Mouse (Mus musculus) lung, adult 2 months (tissue): Measurements from ENCODE around the gene Gpr6. TPM values are rescaled to one million over a fixed set of nuclear protein-coding genes. Genes with fewer than 3 reads are reported as not detected.

ENCODE experiments used
- DNase-seq: peaks from one replicate; pipeline ENCODE4 v3.0.0; 2022
- H3K4me1 ChIP-seq: fragments of 200-500 bp; 2 replicates; pipeline ENCODE4 v1.6.1; 2011; ENCODE audit warnings: low read length; ENCODE audit not compliant: control insufficient read depth, insufficient read depth
- H3K4me3 ChIP-seq: fragments of 200-500 bp; replicated peaks from 2 replicates; pipeline ENCODE3; 2011; ENCODE audit warnings: low read depth, mild to moderate bottlenecking, control low read depth, low read length; ENCODE audit errors: extremely low read depth
- CTCF ChIP-seq: fragments of 200-500 bp; IDR thresholded peaks from 2 replicates; pipeline ENCODE4 v1.5.1; 2011; ENCODE audit warnings: mild to moderate bottlenecking, low read length, control low read depth; ENCODE audit not compliant: insufficient read depth
- POLR2A ChIP-seq: fragments of 200-500 bp; IDR thresholded peaks from 2 replicates; pipeline ENCODE4 v1.6.1; 2011; ENCODE audit warnings: low read depth, mild to moderate bottlenecking, control low read depth, low read length, borderline replicate concordance; ENCODE audit errors: extremely low read depth
- WGBS: fragments of 180-500 bp; shearing (Covaris S2); methylation state at CpG from one replicate; pipeline ENCODE4 v1.1.7; 2018; 5-methylcytosine and 5-hydroxymethylcytosine counted together
- polyA plus RNA-seq: library from polyadenylated mRNA; depleted of rRNA; stranded (reverse); fragments of >200 nt; gene quantifications from 2 replicates; pipeline ENCODE4 v1.2.3, GENCODE M21; 2012; rRNA removed

Gene Gpr6
- polyA plus RNA-seq, 1 experiment: not detected

DNA sequence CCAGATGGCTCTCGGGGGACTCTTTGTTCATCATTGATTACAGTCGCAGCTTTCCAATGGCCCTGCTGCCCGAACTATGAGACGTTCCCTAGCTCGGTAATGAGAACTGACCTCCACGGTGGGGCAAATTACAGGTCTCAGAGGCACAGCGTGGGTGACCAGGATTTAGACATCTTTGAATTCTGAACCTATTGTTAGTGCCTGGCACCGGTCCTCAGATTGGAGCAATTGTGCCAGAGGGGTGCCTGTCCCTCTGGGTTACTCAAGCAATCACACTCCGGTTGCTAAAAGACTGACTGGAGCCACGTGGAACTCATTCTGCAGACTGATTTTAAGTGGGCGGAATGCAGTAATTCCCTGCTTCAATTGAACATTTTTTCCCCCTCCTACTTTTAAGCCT is 29.8 kb downstream of the Gpr6 start:
- no peak for DNase-seq
- Histone ChIP-seq H3K4me1 (no peaks in the 10 kb centered on the region), H3K4me3 (no peak overlapping the region)
- WGBS: 76% methylated on average over 11 of the region's 11 CpGs
- TF ChIP-seq POLR2A: no peak
- no peak for TF ChIP-seq CTCF

DNA sequence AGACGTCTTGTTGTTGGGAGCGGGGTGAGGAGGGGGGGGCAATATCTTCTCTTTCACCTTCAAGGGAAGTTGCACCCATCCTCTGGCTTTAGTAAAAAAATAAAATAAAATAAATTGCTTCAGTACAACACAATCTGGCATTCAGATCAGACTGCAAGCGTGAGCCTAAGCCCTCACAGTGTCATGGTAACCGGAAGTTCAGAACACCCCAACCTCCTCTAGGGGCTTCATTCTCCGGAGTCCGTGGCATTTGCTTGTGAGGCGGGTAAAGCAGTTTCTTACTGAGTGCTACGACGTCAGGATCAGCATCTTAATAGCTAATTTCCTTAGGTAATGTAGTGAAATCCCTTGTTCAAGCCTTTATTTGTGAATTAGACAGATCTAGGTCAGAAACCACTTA is 30.6 kb downstream of the Gpr6 start:
- H3K4me1 ChIP-seq: no peaks in the 10 kb centered on the region
- TF ChIP-seq CTCF (no peak), POLR2A (no peak)
- no peak for DNase-seq
- 80% methylated on average over 9 of the region's 9 CpGs for WGBS
- no peak overlapping the region for H3K4me3 ChIP-seq

DNA sequence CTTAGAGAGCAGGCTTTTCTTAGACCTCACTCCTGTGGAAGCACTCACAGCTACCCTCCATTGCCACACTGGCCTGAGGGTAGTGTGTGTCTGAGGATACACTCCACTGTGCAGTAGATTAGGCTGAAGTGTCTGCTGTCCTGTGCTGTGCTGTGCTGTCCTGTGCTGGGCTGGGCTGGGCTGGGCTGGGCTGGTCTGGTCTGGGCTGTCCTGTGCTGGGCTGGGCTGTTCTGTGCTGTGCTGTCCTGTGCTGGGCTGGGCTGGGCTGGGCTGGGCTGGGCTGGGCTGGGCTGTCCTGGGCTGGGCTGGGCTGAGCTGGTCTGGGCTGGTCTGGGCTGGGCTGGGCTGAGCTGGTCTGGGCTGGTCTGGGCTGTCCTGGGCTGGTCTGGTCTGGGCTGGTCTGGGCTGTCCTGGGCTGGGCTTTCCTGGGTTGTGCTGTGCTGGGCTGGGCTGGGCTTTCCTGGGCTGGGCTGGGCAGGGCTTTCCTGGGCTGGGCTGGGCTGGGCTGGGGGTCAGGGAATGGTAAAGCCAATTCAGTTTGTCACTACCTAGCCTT is 31.5 kb downstream of the Gpr6 start:
- no peak overlapping the region for H3K4me3 ChIP-seq
- no peaks in the 10 kb centered on the region for H3K4me1 ChIP-seq
- TF ChIP-seq POLR2A (no peak), CTCF (no peak)
- DNase-seq: no peak

DNA sequence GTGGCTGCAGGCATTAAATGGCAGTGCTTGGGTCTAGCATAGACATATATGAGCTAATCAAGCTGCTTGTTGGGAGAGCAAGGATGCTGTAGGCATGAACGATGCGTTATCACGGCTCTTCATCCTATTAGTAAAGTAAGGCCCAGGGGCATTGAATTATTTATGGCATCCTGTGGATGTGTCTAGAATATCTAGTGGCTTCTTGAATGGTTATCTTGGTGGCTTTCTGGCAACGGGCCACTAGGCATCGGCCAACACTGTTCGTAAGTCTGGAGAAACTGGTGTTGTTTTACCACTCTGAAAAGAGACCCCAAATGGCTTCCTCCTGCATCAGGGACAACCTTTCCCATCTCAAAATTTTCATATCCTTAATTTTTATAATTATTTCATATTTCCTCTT is 33.6 kb downstream of the Gpr6 start:
- no peaks in the 10 kb centered on the region for H3K4me1 ChIP-seq
- no peak overlapping the region for H3K4me3 ChIP-seq
- no peak for DNase-seq
- 85% methylated on average over 6 of the region's 6 CpGs for WGBS
- TF ChIP-seq POLR2A: no peak
- TF ChIP-seq CTCF: no peak

DNA sequence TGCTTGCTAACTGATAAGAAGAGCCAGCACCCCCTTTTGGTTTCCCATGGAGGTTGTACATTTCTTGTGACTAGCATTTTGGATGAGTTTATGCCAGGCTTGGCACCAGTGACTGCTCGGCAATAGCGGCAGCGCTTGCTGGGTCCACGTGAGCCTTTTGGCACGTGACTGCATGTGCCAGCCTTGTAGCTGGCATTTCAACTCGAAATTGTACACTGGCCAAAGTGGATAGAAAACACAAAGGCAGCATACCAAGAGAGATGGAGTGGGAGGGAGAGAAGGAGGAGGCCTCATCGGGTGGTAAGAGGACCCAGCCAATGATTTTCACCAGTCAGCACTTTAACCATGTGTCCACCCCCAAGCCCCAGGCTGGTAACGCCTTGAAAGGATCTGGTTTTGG is 34.4 kb downstream of the Gpr6 start:
- Histone ChIP-seq H3K4me1 (no peaks in the 10 kb centered on the region), H3K4me3 (no peak overlapping the region)
- TF ChIP-seq CTCF: no peak
- TF ChIP-seq POLR2A: no peak
- 61% methylated on average over 8 of the region's 8 CpGs for WGBS
- DNase-seq: peak; percentile 47

DNA sequence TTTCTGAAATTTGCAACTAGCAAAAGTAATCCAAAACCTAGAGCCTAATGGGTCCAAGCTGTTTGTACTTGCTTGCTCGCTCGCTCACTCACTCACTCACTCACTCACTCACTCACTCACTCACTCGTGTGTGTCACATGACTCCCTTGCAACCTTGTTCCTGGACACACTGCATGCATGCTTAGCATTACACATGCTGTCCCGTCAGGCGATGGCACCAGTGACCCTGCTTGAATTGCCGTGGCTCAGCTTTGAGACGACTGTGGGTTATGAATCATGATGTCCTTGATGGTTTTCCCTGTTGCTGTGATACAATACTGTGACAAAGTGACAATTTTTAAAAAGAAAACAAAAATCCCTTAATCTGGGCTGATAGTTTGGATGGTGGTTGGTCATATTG is 39.3 kb downstream of the Gpr6 start:
- DNase-seq: no peak
- H3K4me1 ChIP-seq: no peaks in the 10 kb centered on the region; the same call in 1 of the 2 replicates
- TF ChIP-seq POLR2A (no peak), CTCF (no peak)
- no peak overlapping the region for H3K4me3 ChIP-seq
- 82% methylated on average over 7 of the region's 7 CpGs for WGBS

DNA sequence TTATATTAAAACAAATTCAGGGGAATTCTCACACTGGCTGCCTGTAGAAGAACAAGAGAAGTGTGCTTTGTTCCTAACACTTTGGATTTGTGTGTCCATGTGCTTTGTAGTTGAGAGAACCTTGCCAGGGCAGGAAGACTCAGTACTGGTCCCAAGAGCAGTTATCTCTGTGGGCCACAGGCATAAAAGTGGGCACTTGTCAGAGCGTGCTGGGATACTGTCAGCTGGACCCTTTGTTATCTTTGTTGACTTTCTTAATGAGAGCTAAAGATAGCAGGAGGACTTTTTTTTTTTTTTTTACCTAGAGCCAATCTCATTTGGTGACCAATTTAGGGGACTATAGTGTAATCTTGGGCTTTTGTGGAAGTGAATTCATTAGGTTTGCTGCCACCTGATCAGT is 47.2 kb downstream of the Gpr6 start:
- no peaks in the 10 kb centered on the region; the same call in 1 of the 2 replicates for H3K4me1 ChIP-seq
- TF ChIP-seq POLR2A (no peak), CTCF (no peak)
- no peak overlapping the region for H3K4me3 ChIP-seq
- DNase-seq: no peak
- WGBS: 40% methylated on average over 1 of the region's 1 CpGs

DNA sequence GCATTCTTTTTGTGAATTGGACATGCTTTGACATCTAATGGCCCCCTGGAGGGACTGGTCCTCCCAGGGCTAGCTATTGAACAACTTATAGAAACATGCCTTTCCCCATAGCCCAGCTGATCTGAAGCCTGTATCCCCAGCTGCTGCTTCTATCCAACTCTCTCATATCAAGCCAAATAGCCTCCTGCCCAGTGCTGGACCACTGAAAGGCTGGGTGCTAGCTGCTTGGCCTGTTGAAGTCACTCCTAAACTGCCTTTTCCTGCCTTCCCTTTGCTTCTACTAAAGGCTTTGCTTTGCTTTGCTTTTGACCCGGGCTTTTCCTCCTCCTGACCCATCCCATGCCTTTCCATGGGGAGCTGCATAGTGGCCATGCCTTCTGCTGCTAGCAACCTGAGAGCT is 47.7 kb downstream of the Gpr6 start:
- 24% methylated on average over 1 of the region's 1 CpGs for WGBS
- TF ChIP-seq POLR2A (no peak), CTCF (no peak)
- Histone ChIP-seq H3K4me1 (no peaks in the 10 kb centered on the region; the same call in 1 of the 2 replicates), H3K4me3 (no peak overlapping the region)
- no peak for DNase-seq

DNA sequence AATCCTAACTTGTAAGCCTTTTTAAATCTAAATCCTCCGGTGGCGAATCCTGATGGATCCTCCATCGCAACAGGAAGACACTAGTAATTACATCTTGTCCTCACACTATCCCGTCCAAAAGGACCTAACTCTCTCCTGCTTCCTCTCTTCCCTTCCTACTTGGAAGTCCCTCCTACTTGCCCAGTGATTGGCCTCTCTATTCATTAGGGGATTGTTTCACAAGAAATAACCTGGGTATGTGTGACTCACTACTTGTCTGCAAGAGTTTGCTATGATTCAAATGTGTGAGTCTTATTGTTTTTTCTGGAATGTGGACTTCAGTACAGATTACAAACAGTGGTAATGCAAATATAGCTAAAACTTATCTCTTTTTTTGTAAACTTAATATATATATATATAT is 49.9 kb downstream of the Gpr6 start:
- Histone ChIP-seq H3K4me3 (no peak overlapping the region), H3K4me1 (no peaks in the 10 kb centered on the region)
- no peak for TF ChIP-seq CTCF
- no peak for TF ChIP-seq POLR2A
- DNase-seq: no peak
- WGBS: 85% methylated on average over 4 of the region's 4 CpGs

Other genes starting within 250 kb of the Gpr6 start
- gene Cdc40, start 189.0 kb downstream of the Gpr6 start, polyA plus RNA-seq: 10.9 and 11.8 TPM in 2 replicates
- 0.86 and 0.98 TPM in 2 replicates for gene Wasf1, start 188.8 kb downstream of the Gpr6 start, polyA plus RNA-seq
- 10.8 and 13.6 TPM in 2 replicates for gene Fig4, start 231.0 kb upstream of the Gpr6 start, polyA plus RNA-seq
- gene Ak9, start 231.7 kb upstream of the Gpr6 start, polyA plus RNA-seq: 0.38 and 0.56 TPM in 2 replicates